Mouse (Mus musculus) mouse trophoblast stem cell (cell line): Measurements from ENCODE around the gene Gna12.

Experiments
- in situ Hi-C, 2 experiments: fragments of 300-500 bp; cut with MseI, MboI; formaldehyde crosslinking; loops; 2 replicates in 1 of 2; 3 replicates in 1 of 2; pipeline ENCODE4 v1.15.1; 2025

The Gna12 gene

GRCm38 (mm10) chr5:140796051-140796450, 34.2 kb downstream of the Gna12 start:
- in situ Hi-C loops, result no loop called here

- in situ Hi-C loops, result no loop called here
These were observed 35.1 kb downstream of the Gna12 start for GRCm38 (mm10) chr5:140795176-140795575.

GRCm38 (mm10) chr5:140794753-140795152, 35.5 kb downstream of the Gna12 start:
- in situ Hi-C loops, result no loop called here

GRCm38 (mm10) chr5:140792233-140792632, 38.0 kb downstream of the Gna12 start:
- in situ Hi-C loops, result no loop called here

GRCm38 (mm10) chr5:140790937-140791877, 39.0 kb downstream of the Gna12 start:
- in situ Hi-C loops, result no loop called here

DNA sequence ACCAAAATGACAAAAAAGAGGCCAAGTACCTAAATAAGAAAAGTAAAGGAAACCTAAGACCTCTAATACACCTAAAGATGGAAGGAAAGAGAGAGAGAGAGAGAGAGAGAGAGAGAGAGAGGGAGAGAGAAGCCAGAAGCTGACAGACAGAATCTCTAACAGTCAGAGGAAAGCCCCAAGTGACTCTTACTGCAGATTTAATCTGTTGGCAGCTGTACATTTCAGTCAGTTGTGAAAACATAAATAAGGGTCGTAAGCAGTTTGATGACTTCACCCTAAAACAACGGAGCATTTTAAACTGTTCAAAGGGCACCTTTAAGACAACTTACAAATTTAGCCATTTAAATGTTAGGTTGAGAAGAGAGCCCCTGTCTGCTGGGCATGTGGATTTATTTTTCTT, 39.8 kb downstream of the Gna12 start:
- in situ Hi-C loops, result no loop called here

DNA sequence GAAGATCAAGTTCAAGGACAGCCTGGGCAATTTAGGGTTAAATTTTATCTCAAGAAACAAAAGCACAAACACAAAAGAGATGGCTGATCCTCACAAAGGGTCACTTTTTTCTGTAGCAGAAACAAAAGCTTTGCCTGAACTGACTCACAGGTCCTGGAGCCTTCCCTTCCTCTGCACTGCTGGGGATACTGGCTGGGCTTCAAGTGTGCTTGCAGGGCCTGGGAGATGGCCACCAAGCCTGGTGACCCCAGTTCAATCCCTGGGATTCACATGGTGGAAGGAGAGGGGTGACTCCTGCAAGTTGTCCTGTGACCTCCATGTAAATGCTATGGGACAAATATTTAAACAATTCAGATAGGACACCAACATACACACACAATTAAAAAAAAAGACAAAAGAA, 40.7 kb downstream of the Gna12 start:
- in situ Hi-C loops, result no loop called here

DNA sequence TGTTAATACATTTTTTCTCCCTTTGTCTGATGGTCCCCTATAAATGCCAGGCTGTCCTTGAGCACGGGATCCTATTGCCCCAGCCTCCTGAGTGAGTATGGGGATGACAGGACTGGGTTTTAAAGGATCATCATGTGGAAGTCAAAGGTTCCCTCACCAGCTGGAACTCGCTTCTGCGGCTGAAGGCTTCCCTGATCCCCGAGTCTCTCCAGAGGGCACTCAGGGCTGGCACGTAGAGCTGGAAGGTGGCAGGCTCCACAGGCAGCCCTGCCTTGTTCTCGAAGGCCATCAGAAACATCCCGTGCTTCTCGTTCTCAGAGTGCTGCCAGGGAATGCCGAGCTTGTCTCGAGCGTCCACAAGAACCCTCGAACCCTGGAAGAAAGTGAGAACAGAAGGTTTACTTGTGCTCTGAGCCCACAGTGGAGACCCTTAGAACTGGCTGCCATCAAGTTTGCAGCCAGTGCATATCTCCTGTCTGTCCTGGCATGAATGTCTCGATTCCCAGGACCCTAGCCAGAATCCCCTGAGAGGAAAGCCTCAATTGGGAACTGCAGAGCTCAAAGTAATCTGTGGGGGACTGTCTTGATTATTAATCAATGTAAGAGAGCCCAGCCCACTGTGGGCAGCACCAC, 44.9 kb downstream of the Gna12 start:
- in situ Hi-C loops, result no loop called here

DNA sequence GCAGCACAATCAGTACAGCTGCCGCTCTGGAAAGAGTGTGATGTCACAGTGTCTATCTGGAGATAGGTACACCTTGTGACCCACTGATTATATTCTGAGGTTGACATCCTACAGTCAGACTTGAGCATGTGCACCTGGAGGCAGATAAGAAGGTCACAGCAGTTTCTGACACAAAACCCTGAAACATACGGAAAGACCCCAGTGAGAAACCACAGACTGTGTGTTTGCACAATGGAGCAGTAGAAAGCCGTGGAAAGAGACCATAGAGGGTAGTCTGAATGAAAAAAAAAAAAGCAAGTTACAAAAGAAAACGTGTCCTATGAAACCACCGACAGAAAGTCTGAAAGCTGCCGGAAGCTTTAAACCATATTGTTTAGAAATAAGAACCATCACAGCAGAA, 45.9 kb downstream of the Gna12 start:
- in situ Hi-C loops, result no loop called here

GRCm38 (mm10) chr5:140783577-140783976, 46.7 kb downstream of the Gna12 start:
- in situ Hi-C loops, result no loop called here

DNA sequence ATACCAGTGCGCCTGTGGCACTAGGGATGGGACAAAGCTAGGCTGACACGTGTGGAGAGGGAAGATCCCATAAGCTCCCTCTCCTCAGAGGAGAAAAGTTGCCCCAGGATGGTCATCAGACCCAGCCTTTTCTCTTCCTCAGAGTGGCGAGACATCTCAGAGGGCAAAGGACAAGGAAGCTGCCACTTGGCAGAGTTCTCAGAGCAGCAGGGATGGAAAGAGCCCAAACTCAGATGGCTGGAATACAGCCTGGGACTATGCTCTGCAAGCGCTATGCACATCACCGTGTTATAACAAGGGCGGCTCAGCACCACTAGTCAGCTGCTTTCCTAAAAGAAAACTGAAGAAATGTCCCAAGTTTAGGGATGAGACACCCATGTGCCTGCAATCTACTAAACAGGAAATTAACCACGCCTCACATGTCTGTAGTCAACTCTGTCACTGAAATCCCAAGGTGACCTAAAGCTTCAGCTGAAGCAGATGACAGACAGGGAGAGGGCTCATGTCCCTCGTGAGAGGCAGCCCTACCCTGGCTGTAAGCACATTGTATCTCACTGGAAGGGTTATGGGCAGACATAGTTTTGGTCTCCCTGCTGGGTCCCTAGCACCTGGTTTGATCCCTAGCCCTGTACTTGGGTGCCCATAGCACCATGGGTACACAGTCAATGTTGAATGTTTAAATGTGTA, 48.2 kb downstream of the Gna12 start:
- in situ Hi-C loops, result no loop called here

DNA sequence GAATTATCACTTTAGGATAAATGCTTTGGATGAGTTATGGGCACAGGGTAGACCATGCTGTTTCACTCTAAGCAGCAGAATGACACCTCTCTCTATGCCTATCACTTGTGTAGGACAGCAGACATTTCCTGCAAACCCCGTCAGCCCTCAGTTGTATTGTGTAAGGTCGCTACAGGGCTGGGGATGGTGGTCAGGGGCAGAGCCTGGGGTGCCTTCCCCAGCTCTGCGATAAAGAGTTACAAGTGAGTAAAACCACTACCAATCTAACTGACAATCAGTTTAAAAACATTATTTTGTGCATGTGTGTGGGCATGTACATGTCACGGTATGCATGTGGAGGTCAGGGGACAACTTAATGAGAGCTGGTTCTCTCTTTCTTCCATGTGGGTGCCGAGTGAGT, 49.1 kb downstream of the Gna12 start:
- in situ Hi-C loops, result no loop called here

- in situ Hi-C loops, result no loop called here
These were observed 53.3 kb downstream of the Gna12 start for GRCm38 (mm10) chr5:140776968-140777367.

GRCm38 (mm10) chr5:140775111-140775510, 55.1 kb downstream of the Gna12 start:
- in situ Hi-C loops, result no loop called here

DNA sequence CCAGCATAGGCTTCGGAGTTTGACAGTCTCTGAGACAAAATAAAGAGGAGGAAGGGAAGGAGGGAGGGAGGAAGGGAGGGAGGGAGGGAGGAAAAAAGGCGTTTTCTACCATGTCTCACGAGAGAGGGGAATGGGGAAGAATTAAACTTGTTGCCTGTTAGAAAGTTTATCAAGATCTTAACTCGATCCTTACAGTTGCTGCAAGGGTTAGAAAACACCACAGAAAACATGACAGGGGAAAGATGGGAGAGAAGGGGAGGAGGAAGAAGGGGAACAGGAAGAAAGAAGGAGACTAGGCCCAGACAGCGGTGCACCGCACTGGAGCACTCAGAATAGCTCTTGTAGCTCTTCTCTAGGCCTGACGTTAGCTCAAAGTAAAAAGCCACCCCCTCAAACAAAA, 58.1 kb downstream of the Gna12 start:
- in situ Hi-C loops, result no loop called here

DNA sequence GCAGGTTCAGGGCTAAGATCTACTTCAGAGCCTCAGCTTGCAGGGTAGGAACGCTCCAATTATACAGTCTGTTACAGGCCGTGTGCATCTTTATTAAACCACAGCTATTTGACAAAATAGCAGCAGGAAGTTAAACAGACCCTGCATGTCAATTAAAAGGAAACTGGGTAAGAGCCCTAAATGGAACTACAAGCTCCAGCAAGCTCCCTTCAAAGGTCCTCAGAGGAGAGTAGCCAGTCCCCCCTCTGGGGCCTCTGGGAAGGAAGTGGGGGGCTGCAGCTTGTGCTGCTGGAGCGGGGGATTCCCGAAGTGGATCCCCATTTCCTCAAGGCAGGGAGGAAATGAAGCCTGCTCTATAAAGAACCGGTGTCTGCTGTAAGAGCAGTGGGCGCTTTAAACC, 58.6 kb downstream of the Gna12 start:
- in situ Hi-C loops, result no loop called here

GRCm38 (mm10) chr5:140768333-140768732, 61.9 kb downstream of the Gna12 start:
- in situ Hi-C loops, result no loop called here

DNA sequence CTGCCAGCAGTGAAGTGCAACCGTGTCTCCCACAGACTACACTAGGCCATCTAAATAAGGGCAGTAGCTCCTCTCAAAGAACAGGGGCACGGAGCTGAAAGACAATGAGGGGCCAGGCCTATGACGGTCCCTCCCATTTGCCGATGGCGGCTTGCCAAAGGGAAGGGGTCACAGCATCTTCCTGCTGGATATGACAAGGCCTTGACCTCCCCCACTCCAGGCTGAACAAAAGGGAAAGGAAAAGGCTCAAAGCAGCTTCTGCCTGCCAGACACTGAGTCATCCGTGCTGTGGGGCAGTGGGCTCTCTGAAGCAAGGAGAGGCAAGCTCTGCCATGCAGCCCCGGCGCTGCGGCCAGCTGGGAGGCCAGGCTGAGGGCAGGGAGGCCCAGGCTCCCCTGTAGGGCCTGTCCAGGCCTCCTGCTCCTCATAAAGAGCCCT, 62.5 kb downstream of the Gna12 start:
- in situ Hi-C loops, result no loop called here

- in situ Hi-C loops, result no loop called here
These were observed 63.7 kb downstream of the Gna12 start for GRCm38 (mm10) chr5:140766566-140766965.

DNA sequence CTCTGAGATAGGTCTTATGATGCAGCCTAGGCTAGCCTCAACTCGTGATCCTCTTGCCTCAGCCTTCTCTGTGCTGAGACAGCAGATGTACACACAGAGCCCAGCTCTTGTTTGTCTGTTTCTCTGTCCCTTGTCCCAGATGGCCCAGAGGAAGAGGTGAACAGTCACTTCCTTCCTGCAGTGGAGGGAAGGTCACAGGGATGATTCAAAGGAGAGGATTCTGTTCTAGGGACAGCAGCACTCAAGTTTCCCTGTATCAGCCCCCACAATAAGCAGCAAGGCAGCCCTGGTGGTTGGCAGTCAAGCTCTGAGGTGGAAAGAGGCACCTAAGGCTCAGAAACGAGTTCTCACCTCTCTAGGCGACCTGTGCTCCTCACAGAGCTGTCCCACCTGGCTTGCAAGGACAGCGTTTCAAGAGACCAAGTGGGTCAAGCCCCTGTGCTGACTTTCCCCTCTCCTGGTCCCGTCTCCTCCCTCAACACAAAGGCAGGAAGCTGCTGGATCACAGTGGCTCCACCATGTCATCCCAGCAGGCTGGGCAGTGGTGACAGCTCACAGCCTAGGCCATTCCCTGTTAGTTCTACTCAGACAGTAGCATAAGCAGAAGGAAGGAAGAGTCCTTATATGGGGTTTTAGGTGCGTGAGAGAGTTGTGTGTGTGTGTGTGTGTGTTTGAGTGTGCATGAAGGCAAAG, 65.2 kb downstream of the Gna12 start:
- in situ Hi-C loops, result no loop called here

DNA sequence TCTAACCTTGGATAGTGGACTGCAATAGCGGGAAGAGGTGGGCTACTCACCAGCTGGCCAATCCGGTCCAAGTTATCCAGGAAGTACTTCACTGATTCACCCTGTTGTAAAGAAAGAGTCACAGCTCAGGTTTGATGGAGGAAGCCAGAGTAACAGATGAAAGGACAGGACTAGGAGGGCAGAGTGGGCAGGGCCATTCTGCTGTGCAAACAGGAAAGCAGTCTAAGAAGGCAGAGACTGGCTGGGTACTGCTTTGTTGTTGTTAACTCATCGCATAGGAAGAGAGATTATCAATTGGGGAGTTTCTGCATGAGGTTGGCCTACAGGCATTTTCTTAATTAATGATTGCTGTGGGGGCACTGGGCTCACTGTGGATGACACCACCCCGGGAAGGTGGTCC, 67.7 kb downstream of the Gna12 start:
- in situ Hi-C loops, result no loop called here

GRCm38 (mm10) chr5:140758864-140759263, 71.4 kb downstream of the Gna12 start:
- in situ Hi-C loops, result no loop called here
